19 mouse cellular contexts compared by ENCODE assay signal in the genomic region with DNA sequence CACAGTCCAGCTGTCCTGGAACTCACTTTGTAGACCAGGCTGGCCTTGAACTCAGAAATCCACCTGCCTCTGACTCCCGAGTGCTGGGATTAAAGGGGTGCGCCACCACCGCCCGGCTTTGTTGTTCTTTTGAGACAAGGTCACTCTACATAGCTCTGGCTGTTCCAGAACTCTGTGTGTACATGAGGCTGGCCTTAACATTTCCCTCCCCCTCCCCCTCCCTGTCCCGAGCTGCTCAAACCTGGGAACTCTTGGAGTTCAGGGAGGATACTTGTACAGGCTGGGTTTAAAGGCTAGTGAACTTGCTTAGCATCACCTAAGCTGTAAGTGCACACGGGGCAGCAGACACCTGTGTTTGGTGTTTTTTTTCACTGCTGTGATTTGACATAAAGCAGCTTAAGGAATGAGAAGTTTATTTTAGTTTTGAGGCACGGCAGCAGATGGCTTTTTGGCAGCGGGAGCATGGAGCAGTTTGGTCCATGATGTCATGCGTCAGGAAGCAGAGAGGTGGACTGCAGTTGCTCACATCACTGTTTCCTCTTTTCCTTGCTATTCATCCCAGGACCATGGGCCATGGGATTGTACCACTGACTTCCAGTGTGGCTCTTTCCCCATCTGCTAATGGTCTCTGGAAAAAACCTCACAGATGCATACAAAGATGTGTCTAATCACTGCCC. TPM values are rescaled to one million over a fixed set of nuclear protein-coding genes. Genes with fewer than 3 reads are reported as not detected.
DNase-seq lines count a peak whose midpoint lies in the region; ATAC-seq and TF ChIP-seq lines count a peak whose summit lies in the region.
"Had no signal": no experiment of that assay in that cellular context is flagged by ENCODE, and none has a peak within 500 bp of the region (broad histone marks: within the 10 kb centered on the region; RNA-seq: fewer than 3 reads in every experiment).

No protein-coding gene starts in this region.

- H3K27ac ChIP-seq in heart, embryonic 10.5 days: 0 out of 2 replicates have a peak overlapping the region, but pooled peaks have one; percentile 13
- no peak overlapping the region; the same call in 1 of the 2 replicates for H3K27ac ChIP-seq in embryonic facial prominence, embryonic 14.5 days (replicated peaks; ENCODE audit: low read depth, low read length)
- H3K27ac ChIP-seq in limb, embryonic 14.5 days (replicated peaks; ENCODE audit: low read depth, low read length): peak overlapping the region; percentile 41; the same call in 1 of the 2 replicates
- H3K27ac ChIP-seq: kidney, postnatal 0 days; neural tube, embryonic 13.5 days had no signal

- WGBS in heart, embryonic 10.5 days: 55% methylated on average over 9 of the region's 9 CpGs
- 60% methylated on average over 9 of the region's 9 CpGs for WGBS in embryonic facial prominence, embryonic 14.5 days
- WGBS in limb, embryonic 14.5 days: 52% methylated on average over 9 of the region's 9 CpGs

- no peaks in the 10 kb centered on the region for H3K27me3 ChIP-seq in heart, embryonic 10.5 days (ENCODE audit: insufficient read depth, poor library complexity, severe bottlenecking)
- H3K27me3 ChIP-seq in embryonic facial prominence, embryonic 14.5 days (replicated peaks; ENCODE audit: control insufficient read depth, insufficient read depth, low read length): no peaks in the 10 kb centered on the region
- H3K27me3 ChIP-seq in limb, embryonic 14.5 days (ENCODE audit: control insufficient read depth, insufficient read depth, low read length): no peaks in the 10 kb centered on the region
- H3K27me3 ChIP-seq: neural tube, embryonic 13.5 days had no signal

- H3K9me3 ChIP-seq in heart, embryonic 10.5 days: no peaks in the 10 kb centered on the region
- H3K9me3 ChIP-seq in embryonic facial prominence, embryonic 14.5 days (ENCODE audit: control insufficient read depth, low read length): no peaks in the 10 kb centered on the region
- no peaks in the 10 kb centered on the region for H3K9me3 ChIP-seq in limb, embryonic 14.5 days (ENCODE audit: control insufficient read depth, low read length)
- H3K9me3 ChIP-seq: neural tube, embryonic 13.5 days had no signal

- ATAC-seq in embryonic facial prominence, embryonic 14.5 days (ENCODE audit: low read depth): peak; percentile 79; the same call in 1 of the 2 replicates
- peak; percentile 67; the same call in 1 of the 2 replicates for ATAC-seq in limb, embryonic 14.5 days (ENCODE audit: low FRiP score, low read depth)
- ATAC-seq: forebrain, postnatal 0 days; hindbrain, embryonic 16.5 days; liver, postnatal 0 days had no signal

- no peak for TF ChIP-seq POLR2A in limb, embryonic 14.5 days (IDR thresholded peaks at IDR 0.05; ENCODE audit: borderline replicate concordance, extremely low read depth, insufficient read depth, insufficient read length)

- no peak for DNase-seq in heart, embryonic 10.5 days (ENCODE audit: low spot score)
- no peak for DNase-seq in heart, adult 8-10 months (ENCODE audit: low spot score)
- DNase-seq in ES-CJ7 (ENCODE audit: low read depth, low spot score): peak; percentile 84
- peak; percentile 62 for DNase-seq in embryonic facial prominence, embryonic 14.5 days (ENCODE audit: low spot score)
- DNase-seq in limb, embryonic 14.5 days (ENCODE audit: low spot score): peak; percentile 49
- no peak for DNase-seq in kidney, adult 11 months
- no peak for DNase-seq in kidney, postnatal 14 days
- DNase-seq in MN1 (ENCODE audit: low spot score): no peak
- DNase-seq: cerebellum, adult 8-10 months; forebrain, postnatal 0 days; gastrocnemius, postnatal 36 days; layer of hippocampus, adult 9-11 months; left cerebral cortex, postnatal 4 days; liver, postnatal 0 days; retina, postnatal 1 day had no signal

- H3K4me2 ChIP-seq in embryonic facial prominence, embryonic 14.5 days (ENCODE audit: low read depth, low read length): no peak overlapping the region
- H3K4me2 ChIP-seq in limb, embryonic 14.5 days (replicated peaks; ENCODE audit: low read depth, low read length, severe bottlenecking): no peak overlapping the region
- H3K4me2 ChIP-seq: neural tube, embryonic 13.5 days had no signal

- H3K4me1 ChIP-seq in heart, embryonic 10.5 days: peaks cover 15% of the 10 kb centered on the region; the same call in 1 of the 2 replicates
- no peaks in the 10 kb centered on the region for H3K4me1 ChIP-seq in embryonic facial prominence, embryonic 14.5 days (ENCODE audit: control insufficient read depth, insufficient read depth, low read length)
- peaks cover 3% of the 10 kb centered on the region; the same call in 1 of the 2 replicates for H3K4me1 ChIP-seq in limb, embryonic 14.5 days (ENCODE audit: control insufficient read depth, insufficient read depth, low read length)
- H3K4me1 ChIP-seq: neural tube, embryonic 13.5 days had no signal

- no peaks in the 10 kb centered on the region for H3K36me3 ChIP-seq in heart, embryonic 10.5 days
- no peaks in the 10 kb centered on the region for H3K36me3 ChIP-seq in embryonic facial prominence, embryonic 14.5 days (ENCODE audit: control insufficient read depth, insufficient read depth, low read length)
- no peaks in the 10 kb centered on the region for H3K36me3 ChIP-seq in limb, embryonic 14.5 days (ENCODE audit: control insufficient read depth, insufficient read depth, low read length)
- H3K36me3 ChIP-seq: neural tube, embryonic 13.5 days had no signal

- H3K9ac ChIP-seq in embryonic facial prominence, embryonic 14.5 days (ENCODE audit: low read depth, low read length): no peak overlapping the region
- H3K9ac ChIP-seq in limb, embryonic 14.5 days (ENCODE audit: low read depth, low read length, severe bottlenecking): no peak overlapping the region
- H3K9ac ChIP-seq: forebrain, postnatal 0 days; liver, postnatal 0 days; neural tube, embryonic 13.5 days had no signal

- no peak overlapping the region for H3K4me3 ChIP-seq in heart, embryonic 10.5 days
- H3K4me3 ChIP-seq in embryonic facial prominence, embryonic 14.5 days (ENCODE audit: low read depth, low read length): no peak overlapping the region
- no peak overlapping the region for H3K4me3 ChIP-seq in limb, embryonic 14.5 days (replicated peaks; ENCODE audit: low read length)
- H3K4me3 ChIP-seq: erythroblast, embryonic 14.5 days; neural tube, embryonic 13.5 days had no signal

RNA-seq across cellular contexts. Expression of a gene that starts 9.5 kb away (rescaled TPM):
- 5.3 and 9.3 TPM in 2 replicates for polyA plus RNA-seq in heart, embryonic 10.5 days (2016; fragmentation: Nextera tagmentation; extraction: Ambion mirVana)
- total RNA-seq in heart, adult 8-10 months (2022): 10 to 100 TPM; 20.5 to 28.0 (median 23.1) TPM
- 0.45 and 1.5 TPM in 2 replicates for polyA plus RNA-seq in embryonic facial prominence, embryonic 14.5 days (2014; fragmentation: Nextera tagmentation; extraction: Ambion mirVana)
- polyA plus RNA-seq in limb, embryonic 14.5 days (2012; rRNA removed): 1.9 and 2.7 TPM in 2 replicates
- 1.1 and 2.0 TPM in 2 replicates for polyA plus RNA-seq in limb, embryonic 14.5 days (2014; fragmentation: Nextera tagmentation; extraction: Ambion mirVana)
- polyA plus RNA-seq: erythroblast, embryonic 14.5 days had no signal

RNA-seq across cellular contexts. Expression of a gene that starts 15.2 kb away (rescaled TPM):
- 31.7 and 33.2 TPM in 2 replicates for polyA plus RNA-seq in heart, embryonic 10.5 days (2016; fragmentation: Nextera tagmentation; extraction: Ambion mirVana)
- total RNA-seq in heart, adult 8-10 months (2022): 10 to 100 TPM in 2 of 4 experiments, 1 to 10 TPM in 2; 9.3 to 12.5 (median 10.1) TPM
- polyA plus RNA-seq in embryonic facial prominence, embryonic 14.5 days (2014; fragmentation: Nextera tagmentation; extraction: Ambion mirVana): 17.2 and 20.7 TPM in 2 replicates
- 21.7 and 26.3 TPM in 2 replicates for polyA plus RNA-seq in limb, embryonic 14.5 days (2012; rRNA removed)
- 25.1 and 28.0 TPM in 2 replicates for polyA plus RNA-seq in limb, embryonic 14.5 days (2014; fragmentation: Nextera tagmentation; extraction: Ambion mirVana)

RNA-seq across cellular contexts. Expression of a gene that starts 37.6 kb away (rescaled TPM):
- polyA plus RNA-seq in heart, embryonic 10.5 days (2016; fragmentation: Nextera tagmentation; extraction: Ambion mirVana): 159 and 182 TPM in 2 replicates
- total RNA-seq in heart, adult 8-10 months (2022): 100 to 1,000 TPM in 1 of 4 experiments, 10 to 100 TPM in 3; 78.4 to 102 (median 88.9) TPM
- 148 and 153 TPM in 2 replicates for polyA plus RNA-seq in embryonic facial prominence, embryonic 14.5 days (2014; fragmentation: Nextera tagmentation; extraction: Ambion mirVana)
- 39.1 and 69.2 TPM in 2 replicates for polyA plus RNA-seq in limb, embryonic 14.5 days (2012; rRNA removed)
- 153 and 164 TPM in 2 replicates for polyA plus RNA-seq in limb, embryonic 14.5 days (2014; fragmentation: Nextera tagmentation; extraction: Ambion mirVana)

RNA-seq across cellular contexts. Expression of a gene that starts 37.6 kb away (rescaled TPM):
- 16.5 and 17.7 TPM in 2 replicates for polyA plus RNA-seq in heart, embryonic 10.5 days (2016; fragmentation: Nextera tagmentation; extraction: Ambion mirVana)
- total RNA-seq in heart, adult 8-10 months (2022): 1 to 10 TPM; 2.7 to 5.2 (median 2.8) TPM
- 9.6 and 15.4 TPM in 2 replicates for polyA plus RNA-seq in embryonic facial prominence, embryonic 14.5 days (2014; fragmentation: Nextera tagmentation; extraction: Ambion mirVana)
- polyA plus RNA-seq in limb, embryonic 14.5 days (2012; rRNA removed): 22.7 and 26.9 TPM in 2 replicates
- polyA plus RNA-seq in limb, embryonic 14.5 days (2014; fragmentation: Nextera tagmentation; extraction: Ambion mirVana): 17.5 and 18.8 TPM in 2 replicates

Comparison
In these comparisons a context has a peak if more than half of its experiments do, and no peak if none do; other contexts are left out.
1. DNase-seq: peak in ES-CJ7 (single experiment), embryonic facial prominence, embryonic 14.5 days (single experiment) and limb, embryonic 14.5 days (single experiment); none in heart, embryonic 10.5 days (single experiment), heart, adult 8-10 months (single experiment), kidney, adult 11 months (single experiment), kidney, postnatal 14 days (single experiment) and MN1 (single experiment).